Mouse (Mus musculus): ENCODE data around the gene Hdac10. TPM values are rescaled to one million over a fixed set of nuclear protein-coding genes. Genes with fewer than 3 reads are reported as not detected.

The Hdac10 gene
- 31.1 and 38.8 TPM in 2 replicates for polyA plus RNA-seq (2012; rRNA removed)

DNA sequence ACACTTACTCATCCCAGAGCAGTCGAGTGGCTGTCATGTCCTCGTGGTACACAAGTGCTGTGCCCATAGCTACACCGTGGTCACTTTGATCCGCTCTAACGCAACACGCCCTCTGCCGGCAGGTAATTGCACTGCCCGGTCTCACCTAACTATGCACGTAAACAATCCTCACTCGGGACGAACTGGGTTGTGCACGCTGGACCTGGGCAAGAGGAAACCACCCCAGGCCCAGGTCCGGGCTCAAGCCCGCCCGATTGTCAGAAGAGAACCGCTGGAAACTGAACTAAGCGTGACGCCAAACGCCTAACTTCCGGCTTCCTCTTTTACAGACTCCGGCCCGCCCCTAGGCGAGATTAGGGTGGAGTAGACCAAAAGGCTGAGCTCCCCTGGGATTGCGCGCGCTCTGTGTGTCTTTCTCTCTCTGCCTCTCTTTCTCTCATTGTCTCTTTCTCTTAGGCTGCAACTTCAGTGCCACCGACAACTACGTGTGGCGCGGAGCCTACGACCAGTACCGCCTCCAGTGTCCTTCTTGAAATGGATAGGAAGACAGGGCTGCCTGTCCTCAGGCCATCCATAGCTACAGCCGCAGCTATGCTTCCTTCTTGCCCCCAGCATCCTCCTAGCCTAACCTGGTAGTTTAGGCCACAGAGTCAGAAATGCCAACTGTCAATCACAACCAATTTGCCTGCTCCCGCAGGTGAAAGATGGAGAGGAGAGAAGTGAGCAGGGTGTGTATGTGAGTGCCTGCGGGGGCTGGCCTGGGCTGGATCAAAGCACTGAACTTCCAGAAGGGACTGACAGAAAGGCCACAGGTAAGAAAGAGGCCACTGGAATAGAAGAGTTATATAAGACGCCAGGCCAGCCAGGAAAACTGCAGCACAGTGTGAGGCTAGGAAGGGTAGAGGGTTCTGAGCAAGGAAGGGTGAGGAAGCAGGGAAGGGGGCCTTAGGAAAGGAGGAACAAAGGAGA is at the start of gene Hdac10:
Gene Hdac10 (minus strand): TSS at position 319 of the 969 bp plus-strand sequence.
- no peak for DNase-seq (ENCODE audit: low read depth)

DNA sequence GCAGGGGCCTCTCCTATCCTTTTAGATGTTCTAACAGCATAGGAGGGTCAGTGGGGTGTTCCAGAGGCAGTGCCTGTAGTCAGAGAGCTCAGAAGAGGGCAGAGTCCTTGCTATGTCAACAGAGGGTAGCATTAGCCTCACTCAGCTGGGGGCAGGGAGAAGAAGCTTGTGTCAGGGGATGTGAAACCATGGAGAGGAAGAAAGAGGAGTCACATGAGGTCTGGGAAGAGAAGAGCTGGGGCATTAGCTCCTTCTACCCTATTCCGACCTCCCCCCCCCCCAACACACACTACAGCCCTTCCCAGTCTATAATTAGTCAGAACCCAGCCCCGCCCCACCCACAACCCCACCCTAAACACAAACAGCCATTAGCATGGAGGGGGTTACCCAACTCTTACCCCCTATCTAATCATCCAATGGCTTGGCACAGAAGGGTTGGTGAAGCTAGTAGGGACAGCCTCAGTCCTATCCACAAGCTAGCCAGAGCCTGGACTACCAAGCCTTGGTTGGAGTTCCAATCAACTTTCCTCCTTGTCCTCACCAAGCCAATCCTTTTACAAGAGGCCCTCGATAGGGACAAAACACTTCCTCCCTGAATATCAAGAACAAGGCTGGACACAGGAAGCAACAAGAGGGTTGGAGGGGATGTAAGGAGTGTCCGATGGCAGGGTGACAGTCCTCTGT is 49.2 kb upstream of the Hdac10 start:
- no peak for DNase-seq (ENCODE audit: low read depth)

DNA sequence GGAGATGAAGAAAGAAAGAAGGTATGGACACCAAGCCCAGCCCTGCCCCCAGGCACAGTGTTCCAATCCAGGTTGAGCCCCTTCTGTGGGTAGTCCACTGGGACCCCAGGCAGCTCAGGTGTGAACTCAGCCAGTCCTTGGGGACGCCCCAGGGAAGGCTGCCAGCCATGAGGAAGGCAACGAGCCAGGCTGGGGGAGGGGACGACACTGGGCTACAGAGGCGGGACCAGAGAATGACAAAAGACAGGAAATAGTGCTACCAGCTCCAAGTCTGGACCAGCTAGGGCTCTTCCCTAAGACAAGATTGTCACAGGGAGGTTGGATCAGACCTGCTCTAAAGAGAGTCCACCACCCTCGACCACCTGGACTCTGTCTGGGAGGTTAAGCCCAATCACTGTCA is 48.6 kb upstream of the Hdac10 start:
- no peak for DNase-seq (ENCODE audit: low read depth)

DNA sequence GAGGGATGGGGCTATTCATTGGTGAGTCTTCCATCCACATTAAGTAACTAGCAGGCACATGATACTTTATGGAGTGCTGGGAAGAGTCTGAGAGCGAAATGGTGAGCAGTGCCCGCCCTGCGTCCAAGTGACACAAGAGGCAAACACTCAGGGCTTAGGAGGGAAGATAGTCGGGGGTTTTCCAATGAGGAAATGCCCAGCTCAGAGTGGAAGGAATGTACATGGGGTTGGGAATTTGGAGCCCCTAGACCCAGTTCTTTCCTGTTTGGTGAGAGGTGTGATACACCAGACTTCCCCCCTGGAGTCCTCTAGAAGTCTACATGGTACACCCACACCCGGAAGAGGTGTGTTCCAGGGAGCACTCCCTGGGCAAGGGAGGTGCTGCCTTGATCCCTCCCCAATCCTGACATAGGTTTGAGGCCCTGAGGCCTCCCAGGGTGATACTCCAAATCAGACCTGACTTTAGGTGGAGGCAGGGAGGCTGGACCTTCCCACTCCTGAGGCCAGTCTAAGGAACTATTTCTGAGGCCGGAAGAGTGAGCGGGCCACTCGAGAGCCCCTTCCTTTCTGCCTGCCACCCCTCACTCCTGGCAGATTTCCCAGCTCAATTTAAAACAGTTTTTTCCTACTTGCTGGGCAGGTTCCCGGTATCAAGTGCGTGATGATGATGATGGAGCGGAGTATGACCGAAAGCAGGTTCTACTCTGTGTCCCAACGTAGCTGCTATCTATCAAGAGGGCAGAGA is 47.1 kb upstream of the Hdac10 start:
- no peak for DNase-seq (ENCODE audit: low read depth)

DNA sequence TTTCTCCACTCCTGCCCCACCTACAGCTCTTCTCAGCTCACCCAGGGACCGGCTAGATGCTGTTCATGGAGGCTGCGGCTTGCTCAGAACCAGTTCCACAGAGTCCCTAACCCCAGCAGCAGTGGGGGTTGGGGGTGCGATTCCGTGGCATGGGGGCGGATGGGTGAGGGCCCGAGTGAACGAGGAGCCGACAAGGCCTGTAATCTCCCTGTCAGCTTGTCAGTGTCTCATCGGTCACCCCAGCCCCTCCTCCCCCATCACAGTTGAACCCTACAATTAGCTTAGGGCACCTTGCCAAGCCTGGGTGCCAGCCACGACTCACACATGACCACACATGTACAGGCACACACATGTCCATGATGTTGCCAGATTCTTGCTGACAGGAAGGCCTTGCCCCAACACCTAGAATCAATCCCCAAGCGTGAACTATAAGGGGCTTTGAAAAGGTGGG is 46.4 kb upstream of the Hdac10 start:
- DNase-seq (ENCODE audit: low read depth) = no peak

DNA sequence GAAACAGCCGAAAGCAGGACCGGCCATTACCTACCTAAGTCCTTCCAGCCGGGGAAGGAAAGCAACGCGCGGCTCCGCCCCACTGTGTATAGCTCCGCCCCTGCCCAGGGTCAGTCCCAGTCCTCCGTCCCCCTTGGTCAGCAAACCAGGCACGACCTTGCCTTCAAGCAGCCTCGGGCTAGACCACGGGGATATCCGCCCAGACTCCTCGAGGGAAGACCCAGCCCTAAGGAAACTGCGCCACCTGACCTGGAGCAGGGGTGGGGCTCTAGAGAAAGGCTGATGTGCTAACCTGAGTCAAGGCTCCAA is 45.4 kb upstream of the Hdac10 start:
- no peak for DNase-seq (ENCODE audit: low read depth)

DNA sequence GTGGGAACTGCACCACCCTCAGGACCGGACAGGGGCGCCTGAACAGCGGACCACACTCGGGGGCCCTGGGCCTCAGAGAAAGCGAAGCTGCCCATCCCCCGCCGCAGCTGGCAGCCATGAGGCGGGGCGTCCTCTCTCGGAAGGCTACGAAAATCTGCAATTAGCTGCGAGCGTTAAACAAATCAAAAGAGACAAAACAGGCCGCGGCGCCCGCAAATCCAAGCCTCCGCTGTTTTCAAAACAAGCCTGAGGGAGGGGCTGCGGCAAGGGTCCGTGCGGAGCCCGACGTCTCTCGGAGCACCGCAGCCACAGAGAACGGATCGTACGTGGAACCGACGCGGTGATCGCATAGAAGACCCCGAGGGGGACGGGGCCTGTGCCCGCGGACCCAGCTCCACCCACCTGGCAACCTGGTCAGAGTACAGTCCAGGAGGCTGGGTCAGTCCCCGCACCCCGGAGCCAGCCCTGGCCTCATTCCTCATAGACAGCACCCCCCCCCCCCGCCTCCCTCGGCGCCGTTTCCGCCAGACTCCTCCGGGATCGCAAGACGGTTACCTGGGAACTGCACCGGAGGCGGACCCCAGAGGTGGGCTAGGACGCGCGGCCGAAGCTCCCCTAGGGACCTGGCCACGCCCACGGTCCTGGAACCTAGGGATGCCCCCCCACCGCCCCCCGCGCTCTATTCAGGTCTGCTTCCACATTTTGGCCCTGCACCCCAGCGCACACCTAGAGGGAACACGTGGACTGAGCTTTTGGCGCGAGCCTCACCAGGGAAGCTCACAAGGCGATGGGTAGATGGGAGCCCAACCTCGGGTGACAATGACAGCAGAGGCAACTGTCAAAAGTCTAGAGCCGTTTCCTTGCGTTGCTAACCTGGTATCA is 44.8 kb upstream of the Hdac10 start:
- DNase-seq (ENCODE audit: low read depth) = no peak

DNA sequence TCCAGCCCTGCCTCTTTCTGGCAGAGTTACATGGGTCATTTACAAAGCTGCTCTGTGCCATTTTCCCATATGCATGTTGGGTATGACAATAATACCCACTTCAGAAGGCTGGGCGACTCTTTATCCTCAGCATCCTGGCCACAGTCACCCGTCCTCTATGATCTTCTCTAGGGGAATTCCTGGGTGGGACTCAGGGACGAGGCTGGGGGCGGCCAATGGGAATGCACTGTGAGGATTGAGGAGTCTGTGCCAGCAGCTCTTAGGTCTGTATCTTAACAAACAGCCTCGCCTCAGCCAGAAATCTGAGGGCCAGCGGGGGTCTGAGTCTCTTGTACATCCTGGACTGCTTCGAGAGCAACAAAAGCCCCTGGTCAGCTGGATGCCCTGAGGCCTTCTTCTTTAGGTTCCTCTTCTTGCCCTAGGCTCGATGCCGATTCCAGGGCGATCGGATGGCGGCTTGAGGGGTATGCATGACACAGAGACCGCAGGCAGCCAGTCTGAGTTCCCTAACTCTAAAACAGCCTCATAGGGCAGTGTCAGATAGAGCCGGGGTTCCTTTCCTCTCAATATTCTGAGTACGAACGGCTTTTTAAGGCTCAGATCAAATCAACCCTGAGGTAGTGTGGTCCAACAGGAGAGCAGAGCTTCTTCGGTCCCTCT is 43.9 kb upstream of the Hdac10 start:
- DNase-seq (ENCODE audit: low read depth) = no peak

DNA sequence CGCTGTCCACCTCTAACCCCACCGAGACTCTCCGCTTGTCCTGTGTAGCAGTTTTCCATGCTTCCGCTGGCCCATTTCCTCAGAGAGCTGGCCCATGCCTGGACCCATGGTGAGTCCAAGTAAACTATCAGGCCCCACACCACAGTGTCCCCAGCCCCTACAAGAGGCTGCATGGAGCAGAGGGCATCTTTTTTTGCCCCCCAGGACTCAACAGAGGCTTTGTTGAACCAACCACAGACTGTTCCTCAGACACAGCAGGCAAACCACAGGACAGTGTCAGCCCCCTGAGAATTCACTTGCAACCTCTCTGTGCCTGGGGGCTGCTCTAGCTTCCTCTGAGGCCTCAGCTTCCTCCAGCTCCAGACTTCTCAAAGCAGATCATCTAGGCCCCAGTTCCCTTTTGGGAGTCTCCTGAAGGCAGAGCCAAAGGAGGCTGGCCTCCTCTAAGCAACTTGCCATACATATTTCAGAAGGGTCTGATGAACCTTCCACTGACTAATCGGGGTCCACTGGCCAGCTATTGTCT is 43.1 kb upstream of the Hdac10 start:
- no peak for DNase-seq (ENCODE audit: low read depth)

DNA sequence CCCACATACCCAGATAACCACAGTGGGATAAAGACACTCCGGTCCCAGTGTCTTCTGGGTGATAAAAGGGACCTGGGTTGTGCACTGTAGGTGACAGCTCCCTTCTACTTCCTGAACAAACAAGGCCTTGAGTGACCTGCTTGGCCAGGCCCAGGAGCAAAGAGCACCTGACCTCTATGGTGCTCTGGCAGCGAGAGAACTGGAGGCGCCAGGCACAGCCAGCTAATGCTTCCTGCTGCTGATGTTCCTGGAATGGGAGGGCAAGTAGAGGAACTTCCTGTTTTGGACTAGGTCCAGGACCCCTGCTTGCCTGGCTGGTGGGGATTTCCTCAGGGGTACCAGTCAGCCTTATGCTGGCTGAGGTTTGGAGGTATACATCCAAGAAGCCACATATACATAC is 41.6 kb upstream of the Hdac10 start:
- DNase-seq (ENCODE audit: low read depth) = no peak

DNA sequence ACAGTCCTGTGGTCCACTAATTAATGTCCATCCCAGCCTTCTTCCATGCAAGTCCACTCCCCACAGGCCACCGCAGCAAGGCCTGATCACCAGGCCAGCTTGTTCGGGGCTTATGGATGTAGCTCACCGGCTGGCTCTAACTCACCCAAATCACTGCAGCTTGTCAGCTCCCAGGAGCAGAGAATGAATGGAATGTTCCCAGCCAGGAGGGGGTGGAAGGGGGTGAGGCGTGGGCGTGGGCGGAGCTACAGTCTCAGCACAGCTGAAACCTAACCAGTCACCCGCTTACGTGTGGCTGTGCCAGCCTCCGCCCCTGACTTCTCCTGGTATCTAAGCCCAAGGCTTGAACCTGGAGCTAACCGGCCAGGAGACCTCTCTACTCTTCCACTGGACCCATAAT is 40.9 kb upstream of the Hdac10 start:
- DNase-seq (ENCODE audit: low read depth) = no peak

DNA sequence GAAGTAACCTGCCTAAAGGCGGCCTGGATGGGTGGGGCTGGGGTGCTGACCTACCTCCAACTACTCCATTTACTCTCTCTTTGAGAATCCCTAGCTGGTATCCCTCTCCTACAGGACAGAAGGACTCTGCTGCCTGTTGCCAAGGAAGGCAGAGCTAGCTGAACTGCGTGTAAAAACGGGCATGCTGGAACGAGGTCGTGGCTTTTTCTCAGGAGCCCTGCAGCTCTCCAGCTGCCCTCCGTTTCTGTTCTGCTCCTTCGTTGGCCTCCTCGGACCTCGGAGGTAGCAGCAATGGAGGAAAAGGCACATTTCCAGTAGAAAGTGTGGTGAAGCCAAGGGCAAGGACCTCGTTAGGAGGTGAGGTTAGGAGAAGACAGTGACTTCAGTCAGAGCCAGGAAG is 40.4 kb upstream of the Hdac10 start:
- no peak for DNase-seq (ENCODE audit: low read depth)

DNA sequence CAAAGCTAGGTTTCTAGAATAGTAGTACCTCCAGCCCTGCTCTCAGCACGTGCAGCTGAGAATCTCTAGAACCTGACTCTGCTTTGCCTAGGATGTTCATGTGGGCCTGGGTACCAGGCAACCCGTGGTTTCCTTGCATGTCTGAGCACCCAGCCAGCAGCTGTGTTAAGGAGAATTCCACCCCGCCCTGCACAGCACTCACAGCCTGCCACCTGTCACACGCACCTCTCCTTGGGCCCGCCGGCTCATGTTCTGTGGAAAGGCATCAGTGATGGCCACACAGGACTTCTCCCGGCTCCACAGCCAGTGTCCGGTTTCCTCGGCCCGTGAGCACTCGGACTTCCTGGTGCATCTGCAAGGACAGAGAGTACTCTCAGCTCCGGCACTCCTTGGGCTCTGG is 37.0 kb upstream of the Hdac10 start:
- DNase-seq (ENCODE audit: low read depth) = no peak

DNA sequence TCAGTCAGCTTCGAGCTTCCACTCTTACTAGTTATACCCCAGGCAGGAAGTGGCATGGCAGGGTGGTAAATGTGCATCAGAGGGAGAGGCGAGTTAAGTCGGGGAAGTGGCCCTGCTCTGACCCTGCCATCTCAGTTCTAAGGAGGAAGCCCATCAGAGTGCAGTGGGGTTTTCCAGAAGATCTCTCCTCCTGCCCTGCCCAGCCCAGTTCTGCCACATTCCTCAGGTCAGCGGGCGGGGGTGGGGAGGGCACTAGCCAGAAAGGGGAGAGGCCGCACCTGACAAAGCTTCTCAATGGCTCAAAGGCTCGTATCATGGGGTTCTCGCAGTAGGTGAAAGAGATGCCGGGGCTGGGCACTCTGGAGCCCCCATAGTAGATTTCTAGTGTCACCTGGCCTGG is 32.9 kb upstream of the Hdac10 start:
- no peak for DNase-seq (ENCODE audit: low read depth)

DNA sequence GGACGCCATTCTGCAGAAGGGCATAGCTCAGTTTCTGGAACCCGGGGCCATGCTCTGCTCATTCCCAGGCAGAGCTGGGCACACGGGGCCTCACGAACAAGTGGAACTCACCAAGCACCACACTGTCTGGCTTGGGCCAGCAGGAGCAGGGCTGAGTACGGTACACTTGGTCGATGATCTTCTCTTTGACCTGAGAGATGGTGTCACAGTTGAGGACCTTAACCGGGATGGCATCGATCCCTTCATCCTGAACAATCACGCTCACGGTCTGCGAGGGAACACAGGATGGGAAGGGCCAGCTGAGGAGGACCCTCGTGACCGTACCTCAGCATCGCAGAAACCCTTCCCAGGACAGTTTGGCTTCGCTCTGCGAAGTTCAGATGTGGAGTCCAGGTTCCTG is 30.0 kb upstream of the Hdac10 start:
- no peak for DNase-seq (ENCODE audit: low read depth)

DNA sequence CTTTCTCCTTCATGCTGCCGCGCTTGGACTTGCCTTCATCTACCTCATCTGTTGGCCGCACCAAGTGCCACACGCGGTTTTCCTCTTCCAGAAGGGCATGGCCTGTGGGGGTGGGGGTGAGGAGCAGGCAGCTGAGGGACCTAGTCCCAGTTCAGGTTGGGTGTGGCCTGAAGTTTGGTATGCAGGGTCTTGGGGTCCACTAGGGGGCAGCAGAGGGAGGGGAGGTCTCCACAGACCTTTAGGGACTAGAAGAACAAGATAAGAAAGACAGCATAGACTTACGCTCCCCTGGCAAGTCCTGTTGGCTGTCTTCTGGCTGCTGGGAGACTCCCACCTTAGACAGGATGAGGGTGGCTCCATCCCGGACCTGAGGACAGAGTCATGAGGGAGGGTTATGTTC is 29.5 kb upstream of the Hdac10 start:
- no peak for DNase-seq (ENCODE audit: low read depth)

DNA sequence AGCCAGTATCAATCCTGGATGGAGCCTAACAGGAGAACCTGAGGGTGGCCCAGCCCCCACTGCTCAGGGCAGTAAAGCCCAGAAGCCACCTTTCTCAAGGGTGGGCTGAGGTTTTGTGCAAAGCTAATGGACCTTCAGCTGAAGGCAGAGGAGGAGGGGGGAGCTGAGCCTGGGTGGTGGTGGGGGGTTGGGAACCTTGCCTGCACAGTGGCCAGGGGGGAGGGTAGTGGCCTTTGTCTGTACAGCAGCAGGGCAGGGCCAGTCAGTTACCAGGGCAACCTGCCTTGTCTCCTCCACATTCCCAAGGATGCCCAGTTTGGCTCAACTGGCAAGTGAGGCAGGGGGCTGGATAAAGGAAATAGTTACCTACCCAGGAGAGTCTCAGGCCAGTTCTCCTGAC is 23.8 kb upstream of the Hdac10 start:
- DNase-seq (ENCODE audit: low read depth) = no peak

DNA sequence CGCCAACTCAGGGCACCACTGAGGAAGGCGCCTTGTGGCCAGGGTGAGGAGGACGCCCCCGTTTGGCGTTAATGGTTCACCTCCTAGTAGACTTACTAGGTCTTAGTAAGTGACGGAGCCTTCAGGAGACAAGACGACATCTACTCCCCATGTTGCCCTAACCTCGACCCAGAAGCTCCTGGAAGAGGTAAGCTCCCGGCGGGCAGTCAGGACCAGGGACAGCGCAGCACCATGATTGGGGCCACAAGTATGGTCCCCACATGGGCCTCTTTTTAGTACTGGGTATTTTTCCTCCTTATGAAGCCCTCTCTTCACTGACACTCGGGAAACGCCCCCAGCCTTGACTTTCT is 21.5 kb upstream of the Hdac10 start:
- no peak for DNase-seq (ENCODE audit: low read depth)

DNA sequence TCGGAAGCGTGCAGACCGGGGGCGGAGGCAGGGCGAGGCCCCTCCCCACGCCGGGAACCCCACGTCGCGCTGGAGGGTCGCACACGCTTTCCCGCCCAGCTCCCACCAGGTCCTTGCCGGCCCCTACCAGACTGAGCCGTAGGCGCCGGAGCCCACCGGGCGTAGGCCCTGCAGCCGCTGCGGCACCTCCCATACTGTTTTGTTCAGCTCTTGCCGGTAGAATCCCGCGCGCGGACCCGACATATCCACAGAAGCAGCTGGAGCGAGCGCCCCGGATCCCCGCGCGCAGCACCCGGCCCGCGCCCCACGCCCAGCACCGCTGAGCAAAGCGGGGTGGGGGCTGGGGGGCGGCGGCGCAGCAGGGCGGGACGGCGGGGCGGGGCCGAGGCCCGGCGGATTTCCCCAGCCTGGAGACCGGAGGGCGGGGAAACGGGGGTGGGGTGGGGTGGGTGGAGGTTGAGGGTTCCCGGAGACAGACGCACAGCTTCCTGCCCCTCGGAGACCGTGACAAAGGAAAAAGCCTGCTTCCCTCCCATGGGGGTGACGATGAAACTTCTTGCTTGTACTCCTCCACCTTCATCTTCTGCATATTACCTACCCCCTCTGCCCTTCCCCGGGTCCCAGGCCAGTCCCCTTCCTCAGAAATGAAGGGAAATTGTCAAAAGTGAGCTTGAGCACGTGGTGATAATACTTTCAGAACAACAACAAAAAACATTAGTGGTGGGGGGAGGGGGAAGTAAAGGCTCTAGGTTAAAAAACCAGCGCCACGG is 21.0 kb upstream of the Hdac10 start, which contains the start of gene Mapk11:
Gene Mapk11 (minus strand): TSS at position 358 of the 770 bp plus-strand sequence.
- DNase-seq (ENCODE audit: low read depth) = no peak
